In genomic region chr3:101541571-101541970, GRCm38 (mm10) we compare ENCODE assay signal across 18 mouse cellular contexts.
"Had no signal": no experiment of that assay in that cellular context is flagged by ENCODE, and none has a peak within 500 bp of the region (broad histone marks: within the 10 kb centered on the region; RNA-seq: fewer than 3 reads in every experiment).

No protein-coding gene starts in this region.

- H3K27me3 ChIP-seq: liver, embryonic 13.5 days; neural tube, embryonic 12.5 days; neural tube, embryonic 15.5 days had no signal

- H3K4me2 ChIP-seq: liver, embryonic 13.5 days; neural tube, embryonic 12.5 days; neural tube, embryonic 15.5 days had no signal

- DNase-seq: kidney, adult 9 months; kidney, postnatal 25 days; layer of hippocampus, adult 9-11 months; liver, embryonic 13.5 days; lung, adult 2 months; lung, postnatal 14 days; lung, postnatal 4 days; midbrain, embryonic 14.5 days; right cerebral cortex, adult 18-20 months; right cerebral cortex, postnatal 14 days; right cerebral cortex, postnatal 4 days; thymus, adult 2 months; thymus, postnatal 36 days had no signal

- H3K9ac ChIP-seq: liver, embryonic 13.5 days; neural tube, embryonic 12.5 days; neural tube, embryonic 15.5 days had no signal

- H3K36me3 ChIP-seq: liver, embryonic 13.5 days; neural tube, embryonic 12.5 days; neural tube, embryonic 15.5 days had no signal

- H3K9me3 ChIP-seq: liver, embryonic 13.5 days; neural tube, embryonic 12.5 days; neural tube, embryonic 15.5 days had no signal

- H3K4me3 ChIP-seq: layer of hippocampus, adult 2 months; liver, embryonic 13.5 days; neural tube, embryonic 12.5 days; neural tube, embryonic 15.5 days had no signal

- H3K4me1 ChIP-seq: neural tube, embryonic 12.5 days; neural tube, embryonic 15.5 days had no signal

- H3K27ac ChIP-seq: kidney, postnatal 0 days; layer of hippocampus, adult 2 months; liver, embryonic 13.5 days; neural tube, embryonic 12.5 days; neural tube, embryonic 15.5 days; stomach, postnatal 0 days had no signal
